Mouse (Mus musculus): ENCODE results near the gene Snx10.

Snx10 gene

DNA sequence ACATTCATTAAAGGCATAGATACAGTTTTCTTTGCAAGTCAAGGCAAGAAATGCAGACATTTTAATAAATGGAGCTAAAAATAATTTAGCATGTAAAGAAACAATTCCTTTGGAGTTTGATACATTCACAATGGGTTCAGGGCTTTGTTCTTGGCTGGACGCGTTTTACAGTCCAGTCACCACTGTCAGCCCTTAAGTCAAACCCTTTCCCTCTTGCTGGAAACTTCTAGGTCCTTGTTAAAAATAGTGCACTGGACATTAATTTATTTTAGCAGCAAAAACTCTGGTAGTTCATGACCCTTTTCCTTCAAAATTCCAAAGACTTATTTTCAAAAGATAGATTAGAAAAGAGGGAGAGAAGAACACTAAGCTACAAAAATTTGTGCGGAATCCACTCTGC, 68.1 kb downstream of the Snx10 start:
- DNase-seq: no peak

DNA sequence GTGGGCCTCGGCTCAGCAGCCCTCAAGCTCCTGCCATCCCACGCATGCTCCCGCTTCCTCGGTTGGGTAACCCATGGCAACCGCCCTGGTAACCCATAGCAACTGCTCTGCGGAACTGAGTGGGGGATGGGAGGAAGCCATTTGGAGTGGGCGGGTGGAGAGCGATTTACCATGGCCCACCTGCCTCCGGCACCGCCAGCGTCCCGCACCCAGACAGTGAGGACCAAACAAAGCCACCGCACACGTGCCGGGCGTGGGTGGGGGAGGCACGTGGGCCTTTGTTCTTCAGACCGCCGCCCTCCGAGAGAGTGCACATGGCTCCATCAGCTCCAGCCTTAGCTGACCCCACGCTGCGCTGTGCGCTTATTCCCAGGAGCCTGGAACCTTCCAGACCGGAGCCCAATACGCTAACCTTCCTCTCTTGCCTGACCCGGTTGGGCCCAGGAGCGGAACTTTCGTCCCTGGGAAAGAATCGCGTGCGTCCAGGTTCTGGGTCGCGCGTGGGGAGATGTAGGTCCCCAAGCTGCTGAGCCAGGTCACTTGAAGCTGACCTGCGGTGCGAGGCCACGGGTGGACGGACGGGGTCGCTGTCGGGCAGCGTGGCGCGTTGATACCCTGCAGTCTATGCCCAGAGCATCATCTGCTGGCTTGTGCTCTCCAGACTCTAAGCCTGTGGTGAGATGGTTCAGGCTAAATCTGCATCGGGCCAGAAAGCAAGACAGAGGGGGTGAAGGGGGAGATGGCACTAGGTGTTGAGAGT, 68.8 kb downstream of the Snx10 start:
- DNase-seq: peak; percentile 90

DNA sequence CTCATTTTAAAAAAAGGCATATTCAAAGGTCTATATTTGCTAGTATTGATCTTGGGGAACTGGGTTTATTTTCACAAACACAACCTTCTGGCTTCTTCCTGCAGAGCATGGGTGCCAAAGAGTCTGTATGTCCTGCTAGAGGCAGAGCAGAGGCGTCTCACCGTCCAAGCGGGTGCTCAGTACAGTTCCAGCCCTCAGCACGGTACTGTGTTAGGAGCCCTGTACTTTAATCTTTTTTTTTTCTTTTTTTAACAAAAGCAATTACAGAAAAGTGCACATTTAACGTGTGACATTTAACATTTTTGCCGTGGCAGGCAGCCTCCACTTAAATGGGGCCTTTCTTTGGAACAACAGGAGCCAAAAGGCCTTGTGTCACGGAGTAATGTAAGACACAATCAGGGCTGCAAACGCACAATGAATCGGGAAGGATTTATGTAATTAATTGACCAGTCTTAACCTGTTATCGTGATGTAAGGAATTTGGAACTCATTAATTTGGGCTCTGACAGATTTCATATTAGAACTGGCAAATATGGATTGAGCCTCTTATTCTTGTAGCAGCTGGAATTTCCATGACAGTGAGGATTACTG, 69.8 kb downstream of the Snx10 start:
- DNase-seq: no peak

DNA sequence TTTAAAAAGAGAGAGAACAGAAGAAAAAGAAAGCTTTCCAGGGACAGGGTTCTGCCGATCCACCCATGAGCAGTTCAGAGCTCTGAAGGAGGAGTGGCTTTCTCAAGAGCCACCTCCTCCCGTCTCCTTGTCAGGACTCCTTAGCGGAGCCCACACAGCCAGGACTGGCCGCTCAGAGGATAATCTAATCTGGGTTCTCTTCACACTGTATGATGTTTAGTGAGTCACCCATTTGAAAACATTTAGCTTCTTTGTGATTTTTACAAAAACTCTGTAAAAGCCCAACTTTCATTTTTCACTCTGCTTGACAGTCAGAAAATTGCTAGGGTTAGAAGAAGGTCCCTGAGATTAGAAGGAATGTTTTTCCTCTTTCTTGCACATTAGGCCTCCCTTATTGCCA, 70.8 kb downstream of the Snx10 start:
- no peak for DNase-seq

DNA sequence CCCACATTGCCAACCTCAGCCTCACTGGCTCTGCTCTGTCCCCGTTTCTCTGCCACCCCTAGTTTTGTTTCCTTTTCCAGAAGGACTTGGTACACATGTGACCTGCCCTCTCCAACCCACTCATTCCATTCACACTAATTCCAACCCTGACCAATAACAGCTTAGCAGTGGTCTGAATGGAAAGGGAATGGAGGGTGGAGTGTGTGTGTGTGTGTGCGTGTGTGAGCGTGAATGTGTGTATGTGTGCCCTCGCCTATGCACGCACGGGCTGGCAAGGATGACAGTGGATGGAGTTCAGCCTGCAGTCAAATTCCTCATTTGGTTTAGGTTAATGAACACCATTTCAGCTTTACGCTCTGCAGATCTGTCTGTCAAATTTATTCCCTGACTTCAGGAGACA, 74.4 kb downstream of the Snx10 start:
- DNase-seq: no peak

DNA sequence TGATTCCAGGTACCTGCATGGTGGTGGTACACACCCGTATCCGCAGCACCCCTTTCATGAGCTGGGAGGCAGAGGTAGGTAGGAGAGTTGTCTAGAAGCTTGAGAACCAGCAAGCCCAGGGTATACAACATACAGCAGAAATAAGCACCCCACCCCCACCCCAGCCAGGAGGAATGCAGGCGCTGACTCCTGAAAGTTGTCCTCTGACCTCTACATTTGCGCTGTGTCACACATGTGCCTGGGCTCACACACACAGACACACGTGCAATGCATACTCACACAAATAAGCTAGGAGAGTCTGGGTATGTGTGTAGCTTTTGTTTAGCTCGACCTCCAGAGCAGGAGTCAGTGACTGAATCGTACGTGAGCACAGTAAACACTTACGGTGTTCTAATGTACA, 76.7 kb downstream of the Snx10 start:
- DNase-seq: no peak

DNA sequence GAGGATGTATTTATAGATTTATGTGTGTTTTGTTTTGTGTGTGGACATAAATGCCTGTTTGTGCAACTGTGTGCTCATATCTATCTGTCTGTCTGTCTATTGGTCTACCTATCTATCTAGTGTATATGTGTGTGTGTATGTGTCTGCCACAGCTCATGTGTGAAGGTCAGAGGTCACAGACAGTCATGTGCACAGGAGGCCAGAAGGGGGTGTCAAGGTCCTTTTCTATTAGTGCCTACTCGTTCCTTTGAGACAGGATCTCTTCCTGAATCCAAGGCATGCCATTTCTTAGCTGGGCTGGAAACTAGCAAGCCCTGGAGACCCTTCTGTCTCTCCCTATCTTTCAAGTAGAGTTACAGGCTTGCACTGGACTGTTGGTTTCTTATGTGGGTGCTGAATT, 78.6 kb downstream of the Snx10 start:
- no peak for DNase-seq

DNA sequence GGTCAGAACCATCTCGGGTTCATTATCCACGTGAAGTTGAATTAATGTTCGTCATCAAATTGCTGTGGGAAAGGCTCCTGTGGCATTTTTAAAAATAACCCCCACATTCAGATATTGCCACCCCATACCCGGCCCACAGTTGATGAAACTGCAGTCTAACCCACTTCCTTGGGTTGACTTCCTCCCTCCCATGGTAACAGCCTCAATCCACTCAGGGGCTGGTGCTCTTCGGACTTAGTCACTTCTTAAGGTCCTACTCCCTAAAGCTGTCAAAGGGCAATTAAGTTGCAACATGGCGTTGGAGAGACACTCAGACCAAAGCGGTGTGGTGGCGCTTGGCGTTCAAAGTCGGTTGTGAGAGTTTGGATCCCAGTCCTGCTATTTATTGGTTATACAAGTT, 80.0 kb downstream of the Snx10 start:
- no peak for DNase-seq

DNA sequence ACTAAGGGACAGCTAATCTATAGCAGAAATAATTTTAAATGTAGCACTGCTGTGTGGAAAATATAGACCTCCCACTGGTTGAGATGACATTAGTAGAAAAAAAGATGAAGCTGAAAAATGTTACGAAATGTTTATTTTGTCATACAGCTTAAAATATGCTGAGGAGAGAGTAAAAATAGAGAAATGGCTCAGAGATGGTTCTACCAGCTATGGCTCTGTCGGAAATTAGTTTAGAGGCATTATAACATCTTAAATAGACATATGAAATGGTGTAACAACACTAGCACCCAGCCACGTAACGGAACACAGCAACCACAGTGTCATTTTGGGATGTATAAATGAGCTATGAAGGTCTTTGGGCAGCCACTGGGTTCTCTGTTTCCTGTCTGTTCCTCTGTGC, 82.5 kb downstream of the Snx10 start:
- no peak for DNase-seq

DNA sequence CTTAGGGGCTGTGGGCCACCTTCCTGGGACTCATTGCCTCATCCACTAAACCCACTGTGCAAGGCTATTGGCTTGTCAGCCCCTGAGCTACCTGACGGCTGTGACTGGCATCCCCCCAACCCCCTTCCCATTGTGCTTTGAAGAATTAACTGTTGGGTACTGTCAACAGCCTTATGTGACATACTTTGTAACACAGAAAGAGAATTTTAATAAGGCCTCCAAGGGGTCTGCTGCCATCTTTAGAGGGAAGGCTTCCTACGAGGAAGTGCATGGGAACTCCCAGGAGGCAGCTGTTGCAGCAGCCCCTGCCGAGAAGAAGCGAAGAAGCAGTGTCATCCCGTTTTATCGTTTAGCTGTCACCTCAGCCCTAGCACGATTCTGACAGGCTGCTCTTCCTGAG, 83.1 kb downstream of the Snx10 start:
- DNase-seq: no peak

DNA sequence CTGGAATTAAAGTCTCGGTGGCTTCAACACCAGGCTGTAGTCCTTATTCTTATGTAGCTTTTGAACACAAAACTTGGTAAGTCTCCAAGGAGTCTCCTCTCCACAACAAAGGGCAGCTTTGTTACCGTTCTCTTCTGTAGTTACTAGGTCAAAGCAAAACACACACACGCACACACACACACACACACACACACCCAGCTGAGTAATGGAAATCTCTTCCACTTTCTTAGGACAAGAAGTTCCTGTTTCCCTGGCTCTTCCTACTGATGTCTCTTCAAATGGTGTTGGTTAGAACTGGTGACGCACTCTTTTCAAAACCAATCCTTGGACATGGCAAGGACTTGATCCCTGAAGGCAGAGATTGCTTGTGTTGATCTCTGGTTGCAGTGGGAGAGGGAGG, 87.9 kb downstream of the Snx10 start:
- no peak for DNase-seq

DNA sequence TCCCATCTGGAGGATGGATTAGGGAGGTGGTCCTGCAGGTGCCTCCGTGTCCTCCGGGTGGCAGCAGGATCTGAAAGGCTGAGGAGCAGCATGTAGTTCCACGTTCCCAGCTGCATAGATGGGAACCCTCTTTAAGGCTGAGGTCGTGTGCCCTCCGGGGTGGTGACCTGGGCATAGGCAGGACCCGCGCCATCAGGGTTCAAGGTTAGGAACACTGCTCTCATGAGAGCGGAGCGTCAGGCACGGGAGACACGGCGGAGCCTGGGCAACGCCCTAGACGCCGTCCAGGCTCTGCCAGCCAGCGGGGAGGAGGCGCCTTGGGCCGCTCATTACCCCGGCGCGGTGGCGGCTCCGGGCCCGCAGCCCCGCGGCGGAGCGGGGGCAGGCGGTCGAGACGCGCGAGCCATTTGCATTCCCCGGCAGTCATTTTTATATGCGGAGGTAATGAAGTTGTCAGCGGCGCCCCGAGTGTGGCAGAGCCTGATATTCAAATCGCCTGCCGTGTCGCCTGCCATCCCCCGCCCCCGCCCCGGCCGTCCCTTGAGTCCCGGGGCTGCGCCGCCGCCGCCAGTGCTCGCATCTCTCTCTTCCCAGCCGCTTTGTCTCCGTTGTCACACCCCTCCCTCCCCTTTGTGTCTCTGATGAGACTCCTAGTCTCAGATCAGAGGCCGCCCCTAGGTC, 88.8 kb downstream of the Snx10 start:
- DNase-seq: peak; percentile 71

DNA sequence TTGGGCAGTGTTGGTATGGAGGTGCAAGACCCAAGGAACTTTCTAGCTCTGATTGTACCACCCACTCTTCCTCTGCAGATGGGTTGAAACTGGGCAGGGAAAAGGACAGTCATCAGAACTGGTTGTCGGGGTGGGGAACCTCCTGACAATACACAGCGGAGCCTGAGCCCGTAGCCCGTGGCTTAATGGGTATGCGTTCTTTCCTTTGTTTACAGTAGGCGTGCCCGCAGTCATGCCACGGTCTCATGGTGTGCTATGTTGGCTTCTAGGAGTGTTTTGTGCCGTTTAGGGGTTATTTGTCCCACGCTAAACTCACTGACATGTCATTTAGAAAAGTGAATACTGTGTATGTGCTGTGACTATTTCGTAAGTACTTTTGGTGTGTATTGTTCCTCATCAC, 90.0 kb downstream of the Snx10 start:
- no peak for DNase-seq

DNA sequence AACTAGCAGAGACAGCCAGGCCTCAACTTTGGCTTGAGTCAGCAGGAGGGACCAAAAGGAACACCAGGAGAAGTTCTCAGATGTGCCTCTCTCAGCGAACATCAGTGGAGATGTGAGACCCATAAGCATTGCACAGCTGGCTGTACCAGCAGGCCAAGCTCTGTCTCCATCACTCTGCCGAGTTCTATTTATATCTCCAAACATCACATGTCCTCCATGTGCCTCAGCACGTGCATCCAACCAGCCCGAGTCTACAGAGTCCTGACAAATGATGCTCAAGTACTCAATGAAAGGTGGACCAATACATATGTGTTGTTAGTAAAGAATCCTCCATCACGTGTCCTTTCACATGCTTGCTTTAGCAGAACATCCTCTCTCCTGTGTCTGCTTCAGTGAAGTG, 103.1 kb downstream of the Snx10 start:
- DNase-seq: no peak

DNA sequence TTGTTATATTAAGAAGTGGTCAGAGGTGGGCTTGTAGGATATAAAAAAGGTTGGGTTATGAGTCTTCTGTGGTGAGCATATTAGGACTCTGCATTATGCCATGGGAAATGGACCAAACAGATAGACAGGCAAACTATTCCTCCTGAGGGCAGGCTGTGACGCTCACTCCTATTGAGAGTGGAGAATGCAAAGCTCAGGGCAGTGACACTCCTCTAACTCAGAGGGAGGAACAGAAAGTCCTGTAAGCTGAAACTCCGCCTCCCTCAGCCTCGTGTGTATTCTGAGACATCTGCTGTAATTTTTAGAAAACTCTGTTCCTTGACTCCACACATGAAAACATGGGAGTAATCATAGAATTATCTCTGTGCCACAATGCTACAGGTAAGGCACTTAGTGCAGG, 106.0 kb downstream of the Snx10 start:
- DNase-seq: peak; percentile 24

DNA sequence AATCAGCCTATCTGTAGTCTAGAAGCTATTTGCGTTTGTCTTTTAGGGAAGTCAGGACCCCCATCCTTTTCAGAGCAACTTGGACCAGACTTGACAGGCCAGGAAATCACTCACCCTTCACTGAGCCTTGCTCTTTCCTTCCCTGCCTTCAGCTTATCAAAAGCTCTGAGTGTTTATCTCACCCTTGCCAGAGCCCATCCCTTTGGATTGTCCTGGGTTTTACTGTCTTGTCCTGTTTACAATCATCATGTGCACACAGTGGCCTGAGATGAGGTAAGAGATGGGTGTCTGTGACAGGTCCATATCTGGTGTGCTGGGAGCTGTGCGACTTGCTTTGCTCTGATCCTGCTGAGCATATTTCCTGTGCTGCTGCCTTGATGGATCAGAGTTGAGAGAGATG, 106.5 kb downstream of the Snx10 start:
- DNase-seq: peak; percentile 63

DNA sequence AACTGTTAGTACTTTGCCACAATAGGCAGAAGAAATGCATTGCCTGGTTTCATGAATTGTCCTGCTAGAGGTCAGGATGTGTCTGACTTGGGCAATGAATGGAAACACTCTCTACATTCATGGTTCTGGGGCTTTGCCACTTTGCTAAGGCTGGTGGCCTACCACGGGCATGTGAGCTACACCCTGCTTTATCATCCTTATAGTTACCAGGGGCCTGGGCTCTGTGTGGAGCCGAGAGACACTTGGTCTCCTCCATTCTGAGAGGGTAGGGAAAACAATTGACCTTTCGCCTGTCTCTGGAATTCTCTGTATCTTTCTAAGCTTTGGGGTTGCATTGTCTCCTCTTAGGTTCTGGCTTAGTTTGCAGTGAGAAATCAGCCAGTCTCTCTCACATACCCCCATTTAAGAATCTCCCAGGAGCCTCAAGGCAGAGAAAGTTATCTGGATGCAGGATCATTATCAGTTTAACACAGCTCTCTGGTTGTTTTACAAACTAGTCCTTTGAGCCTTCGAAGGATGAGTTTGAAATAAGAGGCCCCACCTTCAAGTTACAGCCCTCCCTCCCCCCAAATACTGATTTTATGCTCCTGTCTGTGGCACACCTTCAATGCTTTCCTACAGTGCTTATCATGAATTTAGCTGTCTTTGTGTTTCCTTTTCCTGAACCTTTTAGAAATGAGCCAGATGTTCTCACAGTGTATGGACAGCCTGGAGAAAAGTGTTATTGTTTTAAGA, 109.4 kb downstream of the Snx10 start:
- DNase-seq: no peak

DNA sequence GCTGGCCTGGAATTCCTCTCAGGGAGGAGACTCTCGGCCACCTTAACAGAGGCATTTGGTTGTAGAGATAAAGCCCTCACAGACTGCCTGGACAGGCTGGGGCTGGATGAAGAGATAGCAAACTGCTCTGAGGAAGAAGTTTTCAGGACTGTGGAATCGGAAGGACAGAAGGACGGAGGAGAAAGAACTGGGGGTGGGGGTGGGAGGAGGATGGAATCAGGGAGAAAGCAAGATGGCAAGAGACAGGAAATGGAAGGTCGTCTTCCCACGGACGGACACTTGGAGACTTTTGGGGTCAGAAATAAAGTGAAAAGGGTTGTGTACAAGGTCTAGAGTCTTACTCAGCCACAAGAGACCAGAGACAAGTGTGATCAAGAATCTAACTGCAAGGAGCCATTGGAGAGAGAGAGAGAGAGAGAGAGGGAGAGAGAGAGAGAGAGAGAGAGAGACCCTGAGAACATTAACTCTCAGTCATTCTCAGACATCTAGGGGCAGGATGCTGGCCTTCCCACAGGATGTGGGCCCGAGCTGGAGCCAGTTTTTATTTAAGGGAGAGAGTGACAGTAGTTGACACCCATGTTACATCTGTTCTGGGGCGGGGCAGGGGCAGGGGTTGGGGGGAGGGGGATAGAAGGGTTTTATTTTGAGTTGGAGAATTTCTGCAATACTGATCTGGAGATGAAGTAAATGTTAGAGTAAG, 110.1 kb downstream of the Snx10 start:
- peak; percentile 62 for DNase-seq

DNA sequence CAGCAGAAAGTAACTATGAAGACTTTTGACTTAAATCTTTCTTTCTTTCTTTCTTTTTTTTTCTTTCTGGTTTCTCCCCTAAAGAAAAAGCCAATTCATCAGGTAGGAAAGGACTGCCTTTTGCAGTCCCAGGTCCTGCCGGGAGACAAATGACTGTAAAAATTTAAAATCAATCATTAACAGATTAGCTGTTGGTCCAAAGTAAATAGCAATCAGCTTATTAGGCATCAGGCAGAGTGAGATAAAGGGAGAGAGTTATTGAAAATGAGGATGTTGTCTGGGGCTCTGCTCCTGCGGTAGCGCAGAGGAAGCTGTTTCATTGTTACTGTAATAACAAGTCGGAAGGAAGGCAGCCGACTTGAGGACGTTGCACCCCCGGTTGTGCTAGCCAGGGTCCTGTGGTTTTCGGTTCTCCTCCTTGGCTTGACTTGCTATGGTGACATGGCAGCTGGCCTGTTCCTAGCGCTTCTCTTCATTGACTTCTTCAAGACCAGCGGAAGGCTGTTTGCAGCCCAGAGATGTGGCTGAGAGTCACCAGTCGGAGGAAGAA, 112.4 kb downstream of the Snx10 start:
- DNase-seq: peak; percentile 30

Measured in lung, postnatal 10 days (tissue).